Mouse (Mus musculus): Measurements from ENCODE around the gene Sympk. TPM values are rescaled to one million over a fixed set of nuclear protein-coding genes. Genes with fewer than 3 reads are reported as not detected.

Sympk gene
- polyA plus RNA-seq, 1 experiment from 2014 or later, result 32.7 TPM

- Histone ChIP-seq H3K4me1 (peaks cover 55% of the 10 kb centered on the region), H3K4me3 (peak overlapping the region; percentile 11; the same call in 1 of the 2 replicates), H3K27me3 (peaks cover 4% of the 10 kb centered on the region; the same call in 1 of the 2 replicates), H3K9me3 (no peaks in the 10 kb centered on the region), H3K4me2 (peak overlapping the region; percentile 36; the same call in 1 of the 2 replicates), H3K27ac (0 out of 2 replicates have a peak overlapping the region, but pooled peaks have one; percentile 1), H3K36me3 (peaks cover 61% of the 10 kb centered on the region), H3K9ac (no peak overlapping the region)
- ATAC-seq (ENCODE audit: insufficient number of reproducible peaks, low FRiP score, low TSS enrichment, low read depth), result no peak
- WGBS, result 11% methylated on average over 14 of the region's 14 CpGs
Observed at GRCm38 (mm10) chr7:19086042-19086441, 61.9 kb downstream of the Sympk start.

DNA sequence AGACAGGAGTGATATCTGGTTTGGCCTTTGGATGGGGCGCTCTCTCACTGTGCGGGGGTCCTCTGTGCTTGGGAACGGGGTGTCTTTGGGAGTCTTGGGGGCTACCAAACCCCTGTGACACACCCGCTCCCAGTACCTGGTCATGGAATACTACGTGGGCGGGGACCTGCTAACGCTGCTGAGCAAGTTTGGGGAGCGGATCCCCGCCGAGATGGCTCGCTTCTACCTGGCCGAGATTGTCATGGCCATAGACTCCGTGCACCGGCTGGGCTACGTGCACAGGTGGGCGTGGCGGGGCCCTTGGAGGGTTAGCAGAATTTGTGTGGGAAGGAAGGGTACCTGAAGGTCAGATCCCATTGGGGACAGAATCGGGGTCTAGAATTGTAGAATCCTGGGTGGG, 62.6 kb downstream of the Sympk start:
- no peak overlapping the region for H3K9ac ChIP-seq

DNA sequence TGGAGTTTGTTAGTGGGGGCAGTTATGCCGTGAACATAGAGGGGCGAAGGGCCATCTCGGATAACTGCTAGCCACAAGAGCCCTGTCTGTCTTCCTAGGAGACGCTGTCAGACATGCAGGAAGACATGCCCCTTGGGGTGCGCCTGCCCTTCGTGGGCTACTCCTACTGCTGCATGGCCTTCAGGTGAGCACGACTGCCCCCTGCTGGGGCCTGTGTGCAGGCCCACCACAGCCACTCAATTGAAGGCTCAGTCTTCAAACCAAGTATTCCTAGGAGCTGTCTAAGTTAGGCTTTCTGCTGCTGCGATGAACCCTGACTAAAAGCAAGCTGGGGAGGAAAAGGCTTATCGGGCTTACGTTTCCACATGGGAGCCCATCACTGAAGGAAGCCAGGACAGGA, 64.6 kb downstream of the Sympk start:
- no peak for ATAC-seq (ENCODE audit: insufficient number of reproducible peaks, low FRiP score, low TSS enrichment, low read depth)
- Histone ChIP-seq H3K9me3 (no peaks in the 10 kb centered on the region), H3K4me1 (peaks cover 56% of the 10 kb centered on the region), H3K9ac (no peak overlapping the region), H3K4me2 (no peak overlapping the region), H3K36me3 (peaks cover 41% of the 10 kb centered on the region), H3K4me3 (no peak overlapping the region), H3K27ac (no peak overlapping the region), H3K27me3 (peaks cover 4% of the 10 kb centered on the region; the same call in 1 of the 2 replicates)
- WGBS, result 44% methylated on average over 10 of the region's 10 CpGs

More for the DNA sequence above, 62.6 kb downstream of the Sympk start:
- no peak overlapping the region for H3K4me3 ChIP-seq
- no peak for ATAC-seq (ENCODE audit: insufficient number of reproducible peaks, low FRiP score, low TSS enrichment, low read depth)
- H3K4me1 ChIP-seq, result peaks cover 58% of the 10 kb centered on the region
- no peak overlapping the region for H3K4me2 ChIP-seq
- H3K27ac ChIP-seq, result no peak overlapping the region
- H3K36me3 ChIP-seq, result peaks cover 55% of the 10 kb centered on the region
- WGBS, result 59% methylated on average over 18 of the region's 18 CpGs
- H3K27me3 ChIP-seq, result peaks cover 4% of the 10 kb centered on the region; the same call in 1 of the 2 replicates
- no peaks in the 10 kb centered on the region for H3K9me3 ChIP-seq

DNA sequence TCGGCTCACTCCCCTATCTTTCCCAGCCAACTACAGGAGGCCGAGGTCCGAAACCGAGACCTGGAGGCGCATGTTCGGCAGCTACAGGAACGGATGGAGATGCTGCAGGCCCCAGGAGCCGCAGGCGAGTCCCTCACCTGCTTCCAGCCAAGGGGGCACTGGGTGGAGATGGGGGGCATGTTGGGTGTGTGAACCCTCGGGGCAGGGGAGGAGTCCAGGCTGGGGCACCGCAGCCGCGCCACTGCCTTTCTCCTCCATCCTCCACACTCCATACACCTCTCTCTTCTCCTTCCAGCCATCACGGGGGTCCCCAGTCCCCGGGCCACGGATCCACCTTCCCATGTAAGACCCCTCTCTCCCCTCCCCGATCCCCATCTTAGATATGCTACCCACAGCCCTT, 67.7 kb downstream of the Sympk start:
- peaks cover 4% of the 10 kb centered on the region; the same call in 1 of the 2 replicates for H3K27me3 ChIP-seq
- no peak overlapping the region for H3K9ac ChIP-seq
- peak overlapping the region; percentile 88 for H3K4me2 ChIP-seq
- no peak for ATAC-seq (ENCODE audit: insufficient number of reproducible peaks, low FRiP score, low TSS enrichment, low read depth)
- 43% methylated on average over 17 of the region's 17 CpGs for WGBS
- H3K9me3 ChIP-seq, result no peaks in the 10 kb centered on the region
- H3K4me3 ChIP-seq, result peak overlapping the region; percentile 86
- H3K4me1 ChIP-seq, result peaks cover 46% of the 10 kb centered on the region
- H3K27ac ChIP-seq, result peak overlapping the region; percentile 93; the same call in 1 of the 2 replicates
- peaks cover 42% of the 10 kb centered on the region for H3K36me3 ChIP-seq

DNA sequence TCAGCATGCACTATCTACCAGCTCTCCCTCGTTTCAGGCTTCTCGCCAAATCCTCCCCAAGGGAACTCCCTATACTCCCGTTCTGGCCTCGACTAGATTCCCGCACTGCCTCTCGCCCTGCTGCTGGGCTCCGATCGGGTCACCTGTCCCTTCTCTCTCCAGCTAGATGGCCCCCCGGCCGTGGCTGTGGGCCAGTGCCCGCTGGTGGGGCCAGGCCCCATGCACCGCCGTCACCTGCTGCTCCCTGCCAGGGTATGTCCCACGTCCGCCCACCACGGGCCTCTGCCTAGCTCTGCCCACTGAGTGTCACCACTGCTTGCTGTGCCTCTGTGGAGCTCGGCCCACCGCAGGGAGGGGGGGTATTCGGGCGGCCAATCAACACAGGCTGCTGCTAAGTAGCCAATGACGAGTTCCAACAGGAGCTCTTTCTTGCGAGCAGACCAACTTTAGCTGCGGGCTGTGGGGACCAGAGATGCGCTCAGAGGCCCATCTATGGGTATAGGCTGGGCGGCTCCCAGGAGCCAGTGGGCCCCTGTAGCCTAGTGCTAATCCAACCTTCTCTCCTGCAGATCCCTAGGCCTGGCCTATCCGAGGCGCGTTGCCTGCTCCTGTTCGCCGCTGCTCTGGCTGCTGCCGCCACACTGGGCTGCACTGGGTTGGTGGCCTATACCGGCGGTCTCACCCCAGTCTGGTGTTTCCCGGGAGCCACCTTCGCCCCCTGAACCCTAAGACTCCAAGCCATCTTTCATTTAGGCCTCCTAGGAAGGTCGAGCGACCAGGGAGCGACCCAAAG, 68.4 kb downstream of the Sympk start:
- ATAC-seq (ENCODE audit: insufficient number of reproducible peaks, low FRiP score, low TSS enrichment, low read depth), result peak; percentile 35
- Histone ChIP-seq H3K9me3 (no peaks in the 10 kb centered on the region), H3K36me3 (peaks cover 42% of the 10 kb centered on the region), H3K27ac (peak overlapping the region; percentile 93), H3K4me2 (peak overlapping the region; percentile 88), H3K9ac (peak overlapping the region; percentile 42), H3K4me1 (peaks cover 49% of the 10 kb centered on the region), H3K27me3 (peaks cover 4% of the 10 kb centered on the region; the same call in 1 of the 2 replicates), H3K4me3 (peak overlapping the region; percentile 86)
- WGBS, result 4% methylated on average over 38 of the region's 38 CpGs

GRCm38 (mm10) chr7:19093174-19093521, 69.0 kb downstream of the Sympk start:
- ATAC-seq (ENCODE audit: insufficient number of reproducible peaks, low FRiP score, low TSS enrichment, low read depth), result 0 out of 2 replicates have a peak, but pooled peaks have one; percentile 18
- 0% methylated on average over 15 of the region's 15 CpGs for WGBS
- no peaks in the 10 kb centered on the region for H3K9me3 ChIP-seq
- H3K4me1 ChIP-seq, result peaks cover 54% of the 10 kb centered on the region
- H3K4me2 ChIP-seq, result peak overlapping the region; percentile 88
- peaks cover 42% of the 10 kb centered on the region for H3K36me3 ChIP-seq
- H3K4me3 ChIP-seq, result peak overlapping the region; percentile 86
- peaks cover 4% of the 10 kb centered on the region; the same call in 1 of the 2 replicates for H3K27me3 ChIP-seq
- peak overlapping the region; percentile 93 for H3K27ac ChIP-seq
- H3K9ac ChIP-seq, result peak overlapping the region; percentile 42

DNA sequence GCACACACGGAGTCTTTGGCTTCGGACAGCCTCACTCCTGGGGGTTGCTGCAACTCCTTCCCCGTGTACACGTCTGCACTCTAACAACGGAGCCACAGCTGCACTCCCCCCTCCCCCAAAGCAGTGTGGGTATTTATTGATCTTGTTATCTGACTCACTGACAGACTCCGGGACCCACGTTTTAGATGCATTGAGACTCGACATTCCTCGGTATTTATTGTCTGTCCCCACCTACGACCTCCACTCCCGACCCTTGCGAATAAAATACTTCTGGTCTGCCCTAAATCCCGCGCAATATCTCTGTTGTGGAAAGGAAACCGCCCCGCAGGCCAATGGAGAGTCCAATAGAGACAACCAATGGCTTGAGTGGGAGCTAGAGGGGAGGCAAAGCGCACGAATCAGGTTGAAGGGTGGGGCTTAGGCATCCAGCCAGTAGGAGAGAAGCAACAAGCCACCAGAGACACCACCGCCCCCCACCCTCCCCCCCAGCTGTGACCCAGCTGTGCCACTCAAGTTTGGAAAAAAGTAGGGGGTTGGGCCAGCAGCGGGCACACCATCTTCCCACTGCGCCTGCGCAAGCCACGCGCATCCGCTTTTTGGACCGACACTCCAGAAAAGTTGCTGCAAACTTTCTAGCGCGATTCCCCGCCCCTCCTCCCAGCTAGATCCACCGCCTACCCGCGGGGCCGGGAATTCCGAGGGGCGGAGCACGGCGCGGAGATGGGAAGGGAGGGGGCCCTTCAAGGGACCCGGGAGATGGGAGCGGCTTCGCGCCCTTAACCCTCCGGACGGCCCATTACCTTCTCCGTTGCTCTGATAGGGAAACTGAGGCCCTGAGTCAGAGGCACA, 69.6 kb downstream of the Sympk start:
- H3K36me3 ChIP-seq, result peaks cover 38% of the 10 kb centered on the region
- H3K9ac ChIP-seq, result peak overlapping the region; percentile 78
- no peaks in the 10 kb centered on the region for H3K9me3 ChIP-seq
- peaks cover 4% of the 10 kb centered on the region; the same call in 1 of the 2 replicates for H3K27me3 ChIP-seq
- H3K4me1 ChIP-seq, result peaks cover 54% of the 10 kb centered on the region
- under 1% methylated on average over 45 of the region's 45 CpGs for WGBS
- H3K27ac ChIP-seq, result peak overlapping the region; percentile 99
- H3K4me3 ChIP-seq, result peak overlapping the region; percentile 86
- H3K4me2 ChIP-seq, result peak overlapping the region; percentile 88
- peak; percentile 84 for ATAC-seq (ENCODE audit: insufficient number of reproducible peaks, low FRiP score, low TSS enrichment, low read depth)

GRCm38 (mm10) chr7:19094471-19094825, 70.3 kb downstream of the Sympk start, which contains the start of gene Six5:
Gene Six5, plus strand, starts transcription at chr7:19094594.
- 1% methylated on average over 20 of the region's 36 CpGs for WGBS
- Histone ChIP-seq H3K27ac (peak within 1 kb of the TSS; percentile 99), H3K9ac (peak within 1 kb of the TSS; percentile 78), H3K27me3 (peaks cover 4% of the 10 kb centered on the region; the same call in 1 of the 2 replicates), H3K4me2 (peak within 1 kb of the TSS; percentile 88), H3K4me1 (peaks cover 54% of the 10 kb centered on the region), H3K9me3 (no peaks in the 10 kb centered on the region), H3K4me3 (peak within 1 kb of the TSS; percentile 86), H3K36me3 (peaks cover 34% of the 10 kb centered on the region)
- ATAC-seq (ENCODE audit: insufficient number of reproducible peaks, low FRiP score, low TSS enrichment, low read depth), result peak; percentile 26

- H3K4me1 ChIP-seq, result peaks cover 54% of the 10 kb centered on the region
- peak overlapping the region; percentile 99 for H3K27ac ChIP-seq
- peaks cover 32% of the 10 kb centered on the region for H3K36me3 ChIP-seq
- H3K27me3 ChIP-seq, result peaks cover 4% of the 10 kb centered on the region; the same call in 1 of the 2 replicates
- under 1% methylated on average over 83 of the region's 87 CpGs for WGBS
- no peak for ATAC-seq (ENCODE audit: insufficient number of reproducible peaks, low FRiP score, low TSS enrichment, low read depth)
- H3K4me3 ChIP-seq, result peak overlapping the region; percentile 86
- H3K4me2 ChIP-seq, result peak overlapping the region; percentile 88
- H3K9ac ChIP-seq, result peak overlapping the region; percentile 78
- no peaks in the 10 kb centered on the region for H3K9me3 ChIP-seq
Observed at GRCm38 (mm10) chr7:19094826-19095750, 70.9 kb downstream of the Sympk start.

DNA sequence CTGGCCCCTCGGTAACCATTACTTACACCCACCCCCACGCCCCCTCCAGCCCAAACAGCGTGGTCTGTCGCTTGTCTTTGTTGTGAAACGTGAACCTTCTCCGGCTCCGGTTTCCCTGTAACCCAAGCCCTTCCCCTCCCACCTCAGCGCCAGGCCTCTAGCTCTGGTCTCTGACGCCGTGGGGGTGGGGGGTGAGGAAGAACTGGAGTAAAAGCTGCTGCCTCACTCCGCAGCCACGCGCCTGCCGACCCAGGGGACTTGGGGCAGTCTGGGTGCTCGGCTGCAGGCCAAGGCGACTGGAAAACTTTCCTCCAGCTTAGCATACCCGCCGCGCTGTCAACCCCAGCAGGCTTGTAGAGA, 71.6 kb downstream of the Sympk start:
- peak overlapping the region; percentile 78 for H3K9ac ChIP-seq
- WGBS, result 1% methylated on average over 19 of the region's 19 CpGs
- no peaks in the 10 kb centered on the region for H3K9me3 ChIP-seq
- H3K27ac ChIP-seq, result peak overlapping the region; percentile 99
- H3K36me3 ChIP-seq, result peaks cover 25% of the 10 kb centered on the region
- peak overlapping the region; percentile 86 for H3K4me3 ChIP-seq
- peak overlapping the region; percentile 88 for H3K4me2 ChIP-seq
- peaks cover 54% of the 10 kb centered on the region for H3K4me1 ChIP-seq
- ATAC-seq (ENCODE audit: insufficient number of reproducible peaks, low FRiP score, low TSS enrichment, low read depth), result peak; percentile 6; the same call in 1 of the 2 replicates
- peaks cover 1% of the 10 kb centered on the region; the same call in 1 of the 2 replicates for H3K27me3 ChIP-seq
